Mouse (Mus musculus) kidney, adult 11 months (tissue): ENCODE data around the gene Ece1.
"Not testable (repeated sequence)": the region's sequence is repeated elsewhere in the genome, so short reads cannot be mapped to it uniquely, and the experiment has no call there.

Experiments used
- DNase-seq: peaks from one replicate; pipeline ENCODE4 v3.0.0; 2022

Ece1 gene

DNA sequence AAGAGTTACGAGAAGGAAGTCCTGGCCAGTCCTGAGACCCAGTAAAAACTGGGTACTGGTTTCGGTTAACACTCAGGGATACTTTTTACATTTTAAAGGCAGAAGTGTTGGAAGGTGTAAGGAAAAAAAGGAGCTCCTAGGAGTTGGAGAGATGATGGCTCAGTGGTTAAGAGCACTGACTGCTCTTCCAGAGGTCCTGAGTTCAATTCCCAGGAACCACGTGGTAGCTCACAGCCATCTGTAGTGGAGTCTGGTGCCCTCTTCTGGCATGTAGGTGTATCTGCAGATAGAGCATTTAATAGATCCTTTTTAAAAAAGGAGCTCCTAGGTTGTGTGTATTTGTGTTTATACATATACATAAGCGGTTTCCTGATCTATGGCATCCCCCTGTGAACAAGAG lies 83.3 kb downstream of the Ece1 start:
- no peak for DNase-seq

DNA sequence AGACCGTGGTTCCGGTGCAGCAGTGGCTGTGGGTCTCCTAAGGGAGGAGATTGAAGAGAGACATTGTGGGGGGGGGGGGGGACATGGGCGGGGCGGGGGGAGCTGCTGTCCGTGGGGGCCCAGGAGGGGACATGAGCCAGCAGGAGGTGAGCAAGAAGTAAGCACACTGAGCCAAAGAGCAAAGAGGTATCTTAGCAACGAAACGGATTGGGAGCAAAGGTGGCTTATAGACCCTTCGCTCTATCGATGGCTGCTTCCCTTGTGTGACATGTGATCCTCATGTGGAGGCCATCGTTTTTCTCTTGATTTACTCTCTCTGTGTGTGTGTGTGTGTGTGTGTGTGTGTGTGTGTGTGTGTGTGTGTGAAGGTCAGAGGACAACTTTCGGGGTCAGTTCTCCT lies 84.4 kb downstream of the Ece1 start:
- DNase-seq, result no peak

DNA sequence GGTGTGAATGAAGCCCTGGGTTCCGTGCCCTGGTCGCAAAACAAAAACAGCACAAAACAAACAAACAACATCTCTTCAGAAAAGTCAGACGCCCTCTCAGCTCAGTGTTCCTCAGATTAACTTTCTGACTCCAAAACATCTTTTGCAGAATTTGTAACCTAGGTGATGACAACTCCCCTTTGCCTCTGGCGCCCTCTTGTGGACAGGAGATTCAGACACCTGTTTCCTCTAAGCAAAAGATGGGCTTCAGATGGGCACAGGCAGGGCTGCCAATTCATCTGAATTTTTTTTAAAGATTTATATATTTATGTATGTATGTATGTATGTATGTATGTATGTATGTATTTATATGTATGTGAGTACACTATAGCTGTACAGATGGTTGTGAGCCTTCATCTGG lies 90.8 kb downstream of the Ece1 start:
- DNase-seq, result peak; percentile 45

DNA sequence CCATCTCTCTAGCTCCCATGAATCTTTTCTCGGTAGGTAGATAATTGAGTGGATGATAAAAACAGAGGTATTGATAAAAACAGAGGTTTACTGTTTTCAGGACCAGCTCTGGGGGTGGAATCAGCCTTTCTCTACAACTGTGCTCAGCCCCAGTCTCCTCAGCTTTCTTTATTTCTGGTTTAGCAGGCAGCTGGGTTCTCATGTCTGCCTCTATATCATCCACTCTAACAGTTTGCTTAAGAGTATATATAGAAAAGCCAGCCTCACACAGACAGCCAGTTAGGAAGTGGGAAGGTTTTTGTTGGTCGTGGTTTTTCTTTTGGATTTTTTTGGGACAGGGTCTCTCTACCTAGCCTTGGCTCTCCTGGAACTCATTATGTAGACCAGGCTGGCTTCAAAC lies 92.1 kb downstream of the Ece1 start:
- no peak for DNase-seq

DNA sequence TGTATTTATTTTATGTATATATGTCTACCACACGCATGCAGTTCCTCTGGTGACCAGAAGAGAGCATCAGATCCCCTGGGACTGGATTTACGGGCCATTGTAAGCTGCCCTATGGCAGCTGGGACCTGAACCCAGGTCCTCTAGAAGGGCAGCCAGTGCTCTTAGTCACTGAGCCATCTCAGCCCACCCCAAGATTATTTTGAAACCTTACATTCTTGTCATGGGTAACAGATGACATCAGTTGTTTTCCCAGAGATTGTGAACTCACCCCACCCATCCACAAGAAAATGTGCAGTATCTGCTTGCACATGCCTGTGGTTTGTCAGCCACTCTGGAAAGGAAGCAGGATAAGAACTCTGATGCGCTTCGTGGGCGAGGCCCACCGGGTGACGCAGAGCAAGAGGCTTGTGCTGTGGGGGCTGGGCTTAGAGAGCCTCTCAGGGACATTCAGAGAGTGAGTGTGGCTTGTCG lies 92.9 kb downstream of the Ece1 start:
- peak; percentile 43 for DNase-seq

DNA sequence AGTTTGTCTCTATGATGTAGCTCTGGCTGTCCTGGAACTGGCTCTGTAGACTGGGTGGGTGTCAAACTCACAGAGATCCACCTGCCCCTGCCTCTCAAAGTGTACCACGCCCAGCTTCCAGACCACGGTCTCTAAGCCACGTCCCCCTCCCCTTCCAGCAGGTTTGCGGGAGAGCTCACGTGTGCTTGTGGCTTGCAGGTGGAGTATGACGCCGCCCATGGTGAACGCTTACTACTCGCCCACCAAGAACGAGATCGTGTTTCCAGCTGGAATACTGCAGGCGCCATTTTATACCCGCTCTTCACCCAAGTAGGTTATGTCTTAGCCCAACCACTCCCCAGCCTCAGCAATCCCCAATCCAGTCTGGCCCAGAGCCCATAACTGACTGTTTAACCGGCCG lies 94.2 kb downstream of the Ece1 start:
- no peak for DNase-seq

DNA sequence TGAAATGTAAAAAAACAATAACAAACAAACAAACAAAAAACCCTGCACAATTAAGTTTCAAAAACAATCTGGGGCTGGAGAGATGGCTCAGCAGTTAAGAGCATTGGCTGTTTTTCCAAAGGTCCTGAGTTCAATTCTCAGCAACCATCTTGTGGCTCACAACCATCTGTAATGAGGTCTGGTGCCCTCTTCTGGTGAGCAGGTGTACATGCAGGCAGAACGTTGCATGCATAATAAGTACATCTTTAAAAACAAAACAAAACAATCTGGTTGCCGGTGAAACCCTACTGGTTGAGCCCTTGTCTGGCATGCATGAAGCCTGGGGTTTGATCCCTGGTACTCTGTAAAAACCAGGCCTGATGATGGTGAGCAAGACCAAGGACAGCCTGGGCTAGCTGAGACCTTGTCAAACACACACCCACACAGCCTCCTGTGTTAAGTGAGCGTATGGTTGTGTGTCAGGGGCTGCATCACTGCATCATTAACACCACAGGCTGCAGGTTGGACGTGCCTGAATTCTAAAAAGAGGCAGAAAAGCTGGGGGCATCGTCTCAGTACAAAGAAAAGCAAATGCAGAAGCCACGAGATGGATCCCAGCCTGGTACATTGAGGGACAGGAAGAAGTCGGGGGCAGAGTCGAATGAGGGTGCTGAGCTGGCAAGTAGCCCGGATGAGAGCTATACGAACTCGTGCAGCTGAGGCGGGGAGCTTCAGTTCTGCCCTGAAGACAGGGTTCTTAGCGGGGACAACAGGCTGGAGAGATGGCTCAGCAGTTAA lies 98.0 kb downstream of the Ece1 start:
- no peak for DNase-seq

DNA sequence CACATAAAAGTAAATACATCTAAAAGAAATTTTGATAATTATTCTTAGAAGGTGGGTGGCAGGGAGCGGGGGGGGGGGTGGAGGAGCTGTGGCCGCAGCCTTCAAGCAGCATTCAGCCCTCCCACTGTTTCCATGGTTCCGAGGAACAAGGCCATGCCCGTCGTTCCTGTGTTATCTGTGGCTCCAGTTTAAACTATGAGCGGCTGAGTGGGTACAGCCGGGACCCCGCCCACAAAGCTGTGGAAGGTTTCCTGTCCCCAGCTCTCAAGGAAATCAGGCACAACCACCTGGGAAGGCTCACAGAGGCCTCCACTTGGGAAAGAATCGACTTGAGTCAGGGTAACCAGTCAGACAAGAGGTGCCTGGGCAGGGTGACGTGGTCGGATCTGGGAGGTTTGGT lies 98.7 kb downstream of the Ece1 start:
- no peak for DNase-seq

DNA sequence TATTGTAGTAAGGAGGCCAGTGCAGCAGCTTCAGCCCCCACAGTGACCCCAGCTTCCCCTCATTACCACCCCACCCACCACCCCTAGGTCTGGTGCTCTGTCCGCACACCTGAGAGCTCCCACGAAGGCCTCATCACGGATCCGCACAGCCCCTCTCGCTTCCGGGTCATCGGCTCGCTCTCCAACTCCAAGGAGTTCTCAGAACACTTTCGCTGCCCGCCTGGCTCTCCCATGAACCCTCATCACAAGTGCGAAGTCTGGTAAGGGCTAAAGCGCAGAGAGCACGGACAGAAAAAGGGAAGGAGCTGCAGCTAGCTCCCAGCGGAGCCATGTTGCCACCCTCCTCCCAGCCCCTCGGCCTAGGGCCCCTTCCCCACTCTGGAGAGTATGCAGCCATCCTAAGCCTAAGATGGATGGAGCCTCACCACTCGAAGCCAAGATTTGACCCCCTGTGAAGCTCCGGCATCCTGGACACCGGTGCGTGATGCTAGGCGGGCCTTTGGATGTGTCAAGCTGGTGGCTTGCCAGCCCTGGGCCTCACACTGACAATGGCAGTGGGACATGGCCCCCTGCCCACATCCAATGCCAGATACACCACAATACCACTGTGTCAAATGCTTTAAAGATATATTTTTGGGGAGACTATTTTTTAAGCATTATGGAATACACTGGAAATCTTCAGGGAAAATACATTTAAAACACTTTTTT lies 100.8 kb downstream of the Ece1 start:
- DNase-seq, result no peak

DNA sequence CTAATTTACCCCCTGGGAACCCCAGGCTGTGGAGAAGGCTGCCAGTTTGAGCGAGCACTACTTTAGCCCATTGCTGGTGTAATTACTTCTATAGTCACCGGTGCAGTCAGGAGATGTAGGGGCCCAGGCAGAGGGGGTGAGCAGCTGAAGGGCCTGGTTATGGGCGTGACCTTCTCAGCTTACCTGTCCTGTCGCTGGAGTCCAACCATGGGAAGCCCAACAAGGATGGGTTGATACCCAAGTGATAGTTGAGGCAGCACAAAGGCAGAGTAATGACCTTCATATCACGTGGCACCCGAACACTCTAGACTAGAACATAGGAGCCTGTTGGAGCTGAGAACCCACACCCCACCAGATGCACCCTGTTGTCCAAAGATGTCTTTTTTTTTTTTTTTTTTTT lies 101.4 kb downstream of the Ece1 start:
- DNase-seq, result no peak

DNA sequence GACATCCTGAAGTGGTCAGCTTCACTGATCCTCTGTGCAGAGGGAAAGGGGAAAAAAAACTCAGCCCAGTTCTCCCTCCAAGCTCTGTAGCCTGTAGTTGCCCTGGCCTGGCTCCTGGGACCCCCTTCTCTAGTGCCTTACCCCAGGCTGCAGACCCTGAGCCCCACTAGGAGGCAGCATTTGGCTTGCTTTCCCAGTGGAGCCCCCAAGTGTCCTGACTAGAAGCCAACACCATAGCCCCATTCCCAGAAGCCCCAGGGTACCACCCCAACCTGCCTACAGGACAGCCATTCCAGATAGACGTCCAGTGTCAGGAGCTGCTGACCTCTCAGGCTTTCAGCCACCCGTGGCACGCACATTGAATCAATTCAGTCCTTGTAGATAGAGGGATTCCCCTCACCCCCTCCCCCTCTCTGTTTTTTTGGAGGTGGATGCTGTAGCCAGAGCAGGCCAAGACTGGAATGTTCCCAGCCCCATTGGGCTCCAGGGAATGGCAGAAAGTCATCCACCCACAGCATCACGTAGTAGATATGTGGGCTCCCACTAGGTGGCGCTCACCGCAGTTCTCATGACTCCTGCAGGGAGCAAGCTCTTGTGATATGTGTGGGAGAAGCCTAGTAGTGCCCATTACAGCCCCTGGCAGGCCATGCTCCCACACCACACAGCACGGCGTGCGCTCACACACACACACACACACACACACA lies 102.0 kb downstream of the Ece1 start:
- peak; percentile 70 for DNase-seq

DNA sequence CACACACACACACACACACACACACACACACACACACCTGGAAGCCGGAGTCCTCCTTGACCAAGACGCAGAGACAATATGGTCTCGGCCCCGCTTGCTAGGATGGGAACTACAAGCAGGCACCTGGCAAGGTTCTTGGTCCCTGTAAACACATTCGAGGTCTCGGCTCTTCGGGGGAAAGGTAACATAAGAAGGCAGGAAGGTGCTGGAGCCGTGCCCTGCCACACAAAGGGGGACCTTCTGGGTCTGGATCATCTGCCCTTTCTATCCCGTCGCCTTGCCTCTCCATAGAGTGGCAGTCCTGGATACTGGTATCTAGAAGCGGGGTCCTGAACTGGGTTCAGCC lies 102.5 kb downstream of the Ece1 start:
- DNase-seq, result no peak

DNA sequence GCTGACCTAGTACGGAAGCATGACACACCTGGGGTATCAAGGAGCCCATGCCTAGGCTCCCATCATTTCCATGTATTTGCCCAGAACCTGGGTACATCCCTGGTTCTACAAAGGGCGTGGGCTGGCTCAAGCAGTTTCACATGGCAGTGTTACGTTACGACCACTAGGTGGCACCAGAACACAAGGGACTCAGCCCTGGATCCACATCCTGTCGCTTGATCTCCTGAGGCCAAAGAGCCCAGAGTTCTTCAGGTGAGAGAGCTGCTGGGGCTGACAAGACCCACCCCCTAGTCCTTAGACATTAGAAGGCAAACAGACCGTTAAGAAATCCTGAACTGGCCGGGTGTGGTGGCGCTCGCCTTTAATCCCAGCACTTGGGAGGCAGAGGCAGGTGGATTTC lies 106.2 kb downstream of the Ece1 start:
- DNase-seq, result peak; percentile 64

DNA sequence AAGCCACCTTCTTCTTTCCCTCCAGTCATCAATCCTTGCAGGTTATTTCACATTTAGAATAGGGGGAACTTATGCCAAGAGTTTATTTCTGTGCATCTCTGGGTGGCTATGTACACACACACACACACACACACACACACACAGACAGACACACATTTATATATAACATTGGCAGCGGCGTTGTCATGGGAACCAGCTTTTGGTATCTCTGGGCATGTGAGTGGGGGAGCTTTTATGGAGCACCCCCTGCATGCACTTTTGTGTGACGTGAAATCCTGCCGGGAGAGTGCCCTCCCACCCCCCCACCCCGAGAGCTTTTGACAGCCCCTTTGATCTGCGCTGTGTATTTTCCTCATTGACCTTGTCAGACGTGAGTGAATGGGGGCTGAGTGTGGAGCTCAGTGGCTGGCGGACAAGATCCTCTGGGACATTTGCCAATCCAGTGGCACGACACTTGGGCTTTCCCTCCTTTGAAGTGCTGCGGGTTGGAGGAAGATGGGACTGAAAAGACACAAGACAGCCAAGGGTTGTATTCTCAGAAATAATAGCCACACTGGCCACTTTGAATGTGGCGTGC lies 108.7 kb downstream of the Ece1 start:
- DNase-seq, result not testable (repeated sequence)

DNA sequence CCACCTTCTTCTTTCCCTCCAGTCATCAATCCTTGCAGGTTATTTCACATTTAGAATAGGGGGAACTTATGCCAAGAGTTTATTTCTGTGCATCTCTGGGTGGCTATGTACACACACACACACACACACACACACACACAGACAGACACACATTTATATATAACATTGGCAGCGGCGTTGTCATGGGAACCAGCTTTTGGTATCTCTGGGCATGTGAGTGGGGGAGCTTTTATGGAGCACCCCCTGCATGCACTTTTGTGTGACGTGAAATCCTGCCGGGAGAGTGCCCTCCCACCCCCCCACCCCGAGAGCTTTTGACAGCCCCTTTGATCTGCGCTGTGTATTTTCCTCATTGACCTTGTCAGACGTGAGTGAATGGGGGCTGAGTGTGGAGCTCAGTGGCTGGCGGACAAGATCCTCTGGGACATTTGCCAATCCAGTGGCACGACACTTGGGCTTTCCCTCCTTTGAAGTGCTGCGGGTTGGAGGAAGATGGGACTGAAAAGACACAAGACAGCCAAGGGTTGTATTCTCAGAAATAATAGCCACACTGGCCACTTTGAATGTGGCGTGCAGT lies 112.9 kb downstream of the Ece1 start:
- DNase-seq, result not testable (repeated sequence)

DNA sequence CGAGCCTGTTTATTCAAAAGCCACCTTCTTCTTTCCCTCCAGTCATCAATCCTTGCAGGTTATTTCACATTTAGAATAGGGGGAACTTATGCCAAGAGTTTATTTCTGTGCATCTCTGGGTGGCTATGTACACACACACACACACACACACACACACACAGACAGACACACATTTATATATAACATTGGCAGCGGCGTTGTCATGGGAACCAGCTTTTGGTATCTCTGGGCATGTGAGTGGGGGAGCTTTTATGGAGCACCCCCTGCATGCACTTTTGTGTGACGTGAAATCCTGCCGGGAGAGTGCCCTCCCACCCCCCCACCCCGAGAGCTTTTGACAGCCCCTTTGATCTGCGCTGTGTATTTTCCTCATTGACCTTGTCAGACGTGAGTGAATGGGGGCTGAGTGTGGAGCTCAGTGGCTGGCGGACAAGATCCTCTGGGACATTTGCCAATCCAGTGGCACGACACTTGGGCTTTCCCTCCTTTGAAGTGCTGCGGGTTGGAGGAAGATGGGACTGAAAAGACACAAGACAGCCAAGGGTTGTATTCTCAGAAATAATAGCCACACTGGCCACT lies 117.1 kb downstream of the Ece1 start:
- DNase-seq, result not testable (repeated sequence)

DNA sequence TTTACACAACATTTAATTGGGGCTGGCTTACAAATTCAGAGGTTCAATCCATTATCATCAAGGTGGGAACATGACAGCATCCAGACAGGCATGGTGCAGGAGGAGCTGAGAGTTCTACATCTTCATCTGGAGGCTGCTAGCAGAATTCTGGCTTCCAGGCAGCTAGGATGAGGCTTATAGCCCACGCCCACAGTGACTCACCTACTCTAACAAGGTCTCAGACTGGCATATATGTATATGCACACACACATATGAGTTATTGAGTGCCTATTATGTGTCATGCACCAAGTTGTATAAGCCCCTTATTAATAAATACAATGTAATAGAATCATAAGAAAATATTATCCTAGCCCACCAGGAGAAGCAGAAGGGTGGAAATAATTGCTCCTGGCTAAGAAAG lies 120.8 kb downstream of the Ece1 start:
- DNase-seq, result no peak

DNA sequence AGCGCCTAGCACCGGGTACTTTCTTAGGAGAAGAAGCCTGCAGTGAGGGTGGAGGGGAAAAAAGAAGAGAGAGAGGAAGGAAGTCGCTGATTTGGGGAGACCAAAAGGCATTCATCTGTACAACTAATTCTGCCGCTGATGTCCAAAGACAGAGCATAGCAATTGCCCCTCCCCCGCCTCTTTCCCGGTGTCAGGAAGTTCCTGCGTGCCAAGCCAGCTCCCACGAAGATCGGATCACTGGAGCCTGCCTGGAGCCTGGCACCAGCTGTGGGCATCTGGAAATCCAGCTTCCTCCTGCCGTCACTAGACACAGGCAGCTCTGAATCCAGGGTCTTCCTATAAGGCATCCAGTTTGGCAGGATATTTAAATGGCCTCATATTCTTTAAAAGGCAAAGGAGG lies 122.2 kb downstream of the Ece1 start:
- DNase-seq, result no peak

DNA sequence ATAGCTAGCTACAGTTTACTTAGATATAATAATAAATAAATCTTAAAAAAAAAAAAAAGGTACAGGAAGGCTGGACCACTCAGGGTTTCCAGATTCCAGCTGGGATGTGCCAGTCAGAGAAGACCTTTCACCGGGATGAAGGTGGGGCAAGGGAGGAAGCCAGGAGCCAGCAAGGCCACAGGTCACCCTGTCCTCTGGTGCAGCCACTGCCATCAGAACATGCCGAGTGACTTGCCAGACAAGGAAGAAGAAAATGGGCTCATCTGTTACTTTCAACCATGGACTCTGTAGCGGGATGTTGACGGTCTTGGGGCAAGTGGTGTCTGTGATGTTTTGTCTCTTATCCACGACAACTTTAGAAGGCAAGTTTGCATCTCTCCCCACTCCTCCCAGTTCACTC lies 122.7 kb downstream of the Ece1 start:
- DNase-seq, result no peak

DNA sequence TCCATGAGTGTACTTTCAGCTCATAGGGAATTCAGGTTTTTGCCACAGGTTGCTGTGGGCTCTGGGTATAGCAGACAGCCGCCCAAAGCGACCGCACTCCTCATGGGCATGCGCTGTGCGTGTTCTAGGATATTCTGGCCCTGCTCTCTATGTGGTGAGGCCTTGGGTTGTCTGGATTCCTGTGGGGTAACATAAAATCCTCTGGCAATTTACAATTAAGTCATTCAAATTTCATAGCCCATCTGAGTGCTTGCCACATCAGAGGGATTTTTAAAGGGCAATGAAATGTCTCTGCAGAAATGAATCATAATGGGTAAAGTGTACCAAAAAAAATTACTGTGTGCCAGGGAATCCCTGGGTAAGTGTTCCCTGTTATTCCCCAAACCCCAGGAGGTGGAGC lies 127.4 kb downstream of the Ece1 start:
- DNase-seq, result no peak

DNA sequence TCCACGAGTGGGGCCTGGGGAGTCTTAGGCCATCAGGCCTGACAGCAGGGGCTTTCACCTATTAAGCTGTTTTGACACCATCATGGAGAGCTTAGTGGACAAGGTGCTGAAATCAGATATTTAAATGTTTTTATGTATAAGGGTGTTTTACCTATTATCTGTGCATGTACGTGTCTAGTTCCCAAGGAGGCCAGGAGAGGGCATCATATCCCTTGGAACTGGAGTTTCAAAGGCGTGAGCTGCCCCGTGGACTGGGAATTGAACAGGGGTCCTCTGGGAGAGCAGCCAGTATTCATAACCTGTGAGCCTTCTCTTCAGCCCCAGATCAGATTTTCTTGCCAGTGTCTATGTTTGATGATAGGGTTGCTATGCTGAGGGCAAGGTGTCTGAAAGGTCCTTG lies 128.4 kb downstream of the Ece1 start:
- no peak for DNase-seq

DNA sequence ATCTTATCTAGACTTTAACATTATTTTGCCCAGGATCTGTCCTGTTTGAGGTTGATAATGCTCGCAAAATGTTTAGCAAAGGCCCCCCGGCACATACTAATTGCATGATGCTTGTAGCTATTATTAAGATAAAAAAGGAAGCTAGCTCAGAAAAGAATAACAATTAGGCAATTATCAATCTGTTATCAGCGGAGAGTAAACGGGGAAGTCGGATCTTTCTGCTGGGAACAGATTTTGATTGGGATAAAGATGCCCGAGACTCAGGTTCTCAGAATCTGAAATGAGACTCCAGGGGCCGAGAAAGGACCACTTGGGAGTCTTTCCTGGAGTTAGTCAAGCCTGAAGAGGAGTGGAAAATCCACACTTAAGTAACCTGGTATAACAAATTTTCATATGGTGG lies 129.2 kb downstream of the Ece1 start:
- no peak for DNase-seq

DNA sequence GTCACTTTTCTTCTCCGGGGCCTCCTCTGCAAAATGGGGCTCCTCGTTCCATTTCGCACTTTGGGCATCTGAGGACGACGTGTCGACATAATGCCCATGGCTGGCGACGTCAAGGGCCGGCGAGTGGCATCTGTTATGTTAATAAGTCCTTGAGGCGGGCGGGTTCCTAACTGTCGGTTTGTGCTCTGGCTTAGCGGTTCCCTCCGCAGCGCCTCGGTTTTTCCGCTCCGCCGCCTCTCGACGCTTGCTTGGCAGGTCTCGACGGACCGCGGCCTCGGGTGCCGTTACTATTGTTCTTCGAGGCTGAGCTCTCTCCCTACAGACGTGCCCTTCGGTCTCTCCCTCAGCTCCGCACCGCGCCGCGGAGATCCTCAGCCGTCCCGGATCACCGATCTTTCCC lies 130.9 kb downstream of the Ece1 start, which contains the start of gene Eif4g3:
Eif4g3 (plus strand) TSS at position 133 of the 400 bp plus-strand sequence.
- no peak for DNase-seq
